Mouse (Mus musculus): ENCODE data around the gene Rars2. TPM values are rescaled to one million over a fixed set of nuclear protein-coding genes. Genes with fewer than 3 reads are reported as not detected.

Gene Rars2
- polyA plus RNA-seq, 1 experiment from 2014 or later = 66.6 TPM

GRCm38 (mm10) chr4:34615303-34615702, 546 bp downstream of the Rars2 start:
- no peak for DNase-seq (ENCODE audit: low spot score)
- H3K27me3 ChIP-seq (ENCODE audit: low read depth, poor library complexity, severe bottlenecking) = no peaks in the 10 kb centered on the region
- peaks cover 15% of the 10 kb centered on the region for H3K36me3 ChIP-seq
- 3% methylated on average over 13 of the region's 13 CpGs for WGBS
- H3K9me3 ChIP-seq (replicated peaks) = no peaks in the 10 kb centered on the region
- H3K27ac ChIP-seq = peak overlapping the region; percentile 94
- H3K4me3 ChIP-seq = peak overlapping the region; percentile 82
- peaks cover 22% of the 10 kb centered on the region for H3K4me1 ChIP-seq

- H3K36me3 ChIP-seq = peaks cover 8% of the 10 kb centered on the region; the same call in 1 of the 2 replicates
- no peaks in the 10 kb centered on the region for H3K27me3 ChIP-seq (ENCODE audit: low read depth, poor library complexity, severe bottlenecking)
- WGBS = 85% methylated on average over 8 of the region's 8 CpGs
- H3K4me3 ChIP-seq = peak overlapping the region; percentile 82
- H3K27ac ChIP-seq = 0 out of 2 replicates have a peak overlapping the region, but pooled peaks have one; percentile 94
- H3K9me3 ChIP-seq (replicated peaks) = no peaks in the 10 kb centered on the region
- peaks cover 22% of the 10 kb centered on the region for H3K4me1 ChIP-seq
- no peak for DNase-seq (ENCODE audit: low spot score)
Observed at GRCm38 (mm10) chr4:34616146-34616545, 1.4 kb downstream of the Rars2 start.

GRCm38 (mm10) chr4:34625556-34625955, 10.8 kb downstream of the Rars2 start:
- Histone ChIP-seq H3K9me3 (replicated peaks) (no peaks in the 10 kb centered on the region), H3K27ac (no peak overlapping the region), H3K4me1 (no peaks in the 10 kb centered on the region), H3K36me3 (peaks cover 64% of the 10 kb centered on the region), H3K4me3 (no peak overlapping the region), H3K27me3 (ENCODE audit: low read depth, poor library complexity, severe bottlenecking) (no peaks in the 10 kb centered on the region)
- no peak for DNase-seq (ENCODE audit: low spot score)
- 86% methylated on average over 4 of the region's 4 CpGs for whole genome bisulfite sequencing

- Histone ChIP-seq H3K4me1 (no peaks in the 10 kb centered on the region), H3K4me3 (no peak overlapping the region), H3K27ac (no peak overlapping the region), H3K9me3 (replicated peaks) (no peaks in the 10 kb centered on the region), H3K27me3 (ENCODE audit: low read depth, poor library complexity, severe bottlenecking) (no peaks in the 10 kb centered on the region), H3K36me3 (peaks cover 71% of the 10 kb centered on the region)
- no peak for DNase-seq (ENCODE audit: low spot score)
- 92% methylated on average over 6 of the region's 6 CpGs for WGBS
Observed at GRCm38 (mm10) chr4:34626401-34626800, 11.6 kb downstream of the Rars2 start.

GRCm38 (mm10) chr4:34629956-34630355, 15.2 kb downstream of the Rars2 start:
- no peaks in the 10 kb centered on the region for H3K27me3 ChIP-seq (ENCODE audit: low read depth, poor library complexity, severe bottlenecking)
- H3K27ac ChIP-seq = no peak overlapping the region
- H3K36me3 ChIP-seq = peaks cover 69% of the 10 kb centered on the region
- H3K9me3 ChIP-seq (replicated peaks) = no peaks in the 10 kb centered on the region
- H3K4me1 ChIP-seq = no peaks in the 10 kb centered on the region
- no peak for DNase-seq (ENCODE audit: low spot score)
- WGBS = 95% methylated on average over 1 of the region's 1 CpGs
- no peak overlapping the region for H3K4me3 ChIP-seq

GRCm38 (mm10) chr4:34634129-34634528, 19.4 kb downstream of the Rars2 start:
- DNase-seq (ENCODE audit: low spot score) = no peak
- H3K9me3 ChIP-seq (replicated peaks) = no peaks in the 10 kb centered on the region
- H3K27me3 ChIP-seq (ENCODE audit: low read depth, poor library complexity, severe bottlenecking) = no peaks in the 10 kb centered on the region
- no peak overlapping the region for H3K27ac ChIP-seq
- 96% methylated on average over 7 of the region's 7 CpGs for WGBS
- H3K36me3 ChIP-seq = peaks cover 40% of the 10 kb centered on the region
- H3K4me1 ChIP-seq = no peaks in the 10 kb centered on the region
- no peak overlapping the region for H3K4me3 ChIP-seq

GRCm38 (mm10) chr4:34636036-34636435, 21.3 kb downstream of the Rars2 start:
- Histone ChIP-seq H3K27ac (no peak overlapping the region), H3K36me3 (peaks cover 40% of the 10 kb centered on the region), H3K4me1 (no peaks in the 10 kb centered on the region), H3K9me3 (replicated peaks) (no peaks in the 10 kb centered on the region), H3K4me3 (no peak overlapping the region), H3K27me3 (ENCODE audit: low read depth, poor library complexity, severe bottlenecking) (no peaks in the 10 kb centered on the region)
- no peak for DNase-seq (ENCODE audit: low spot score)
- WGBS = 94% methylated on average over 5 of the region's 5 CpGs

- DNase-seq (ENCODE audit: low spot score) = no peak
- H3K27ac ChIP-seq = no peak overlapping the region
- H3K9me3 ChIP-seq (replicated peaks) = no peaks in the 10 kb centered on the region
- H3K4me1 ChIP-seq = no peaks in the 10 kb centered on the region
- 93% methylated on average over 7 of the region's 7 CpGs for WGBS
- no peaks in the 10 kb centered on the region for H3K27me3 ChIP-seq (ENCODE audit: low read depth, poor library complexity, severe bottlenecking)
- H3K36me3 ChIP-seq = peaks cover 37% of the 10 kb centered on the region
- no peak overlapping the region for H3K4me3 ChIP-seq
Observed at GRCm38 (mm10) chr4:34637386-34637785, 22.6 kb downstream of the Rars2 start.

GRCm38 (mm10) chr4:34637851-34638250, 23.1 kb downstream of the Rars2 start:
- no peak for DNase-seq (ENCODE audit: low spot score)
- H3K9me3 ChIP-seq (replicated peaks) = no peaks in the 10 kb centered on the region
- 92% methylated on average over 4 of the region's 4 CpGs for WGBS
- no peaks in the 10 kb centered on the region for H3K27me3 ChIP-seq (ENCODE audit: low read depth, poor library complexity, severe bottlenecking)
- no peak overlapping the region for H3K27ac ChIP-seq
- no peak overlapping the region for H3K4me3 ChIP-seq
- no peaks in the 10 kb centered on the region for H3K4me1 ChIP-seq
- H3K36me3 ChIP-seq = peaks cover 38% of the 10 kb centered on the region

- 76% methylated on average over 5 of the region's 5 CpGs for WGBS
- Histone ChIP-seq H3K4me1 (no peaks in the 10 kb centered on the region), H3K9me3 (replicated peaks) (no peaks in the 10 kb centered on the region), H3K27me3 (ENCODE audit: low read depth, poor library complexity, severe bottlenecking) (no peaks in the 10 kb centered on the region), H3K27ac (0 out of 2 replicates have a peak overlapping the region, but pooled peaks have one; percentile 2), H3K4me3 (no peak overlapping the region), H3K36me3 (peaks cover 33% of the 10 kb centered on the region)
- no peak for DNase-seq (ENCODE audit: low spot score)
Observed at GRCm38 (mm10) chr4:34639745-34640364, 25.1 kb downstream of the Rars2 start.

- H3K4me1 ChIP-seq = no peaks in the 10 kb centered on the region
- no peak for DNase-seq (ENCODE audit: low spot score)
- H3K36me3 ChIP-seq = peaks cover 32% of the 10 kb centered on the region
- WGBS = 96% methylated on average over 3 of the region's 3 CpGs
- no peak overlapping the region for H3K27ac ChIP-seq
- no peaks in the 10 kb centered on the region for H3K9me3 ChIP-seq (replicated peaks)
- no peak overlapping the region for H3K4me3 ChIP-seq
- H3K27me3 ChIP-seq (ENCODE audit: low read depth, poor library complexity, severe bottlenecking) = no peaks in the 10 kb centered on the region
Observed at GRCm38 (mm10) chr4:34640731-34641130, 26.0 kb downstream of the Rars2 start.

- DNase-seq (ENCODE audit: low spot score) = no peak
- Histone ChIP-seq H3K4me3 (no peak overlapping the region), H3K36me3 (peaks cover 58% of the 10 kb centered on the region), H3K9me3 (replicated peaks) (no peaks in the 10 kb centered on the region), H3K27ac (no peak overlapping the region), H3K27me3 (ENCODE audit: low read depth, poor library complexity, severe bottlenecking) (no peaks in the 10 kb centered on the region), H3K4me1 (no peaks in the 10 kb centered on the region)
Observed at GRCm38 (mm10) chr4:34644779-34645178, 30.0 kb downstream of the Rars2 start.

- no peak for DNase-seq (ENCODE audit: low spot score)
- 95% methylated on average over 7 of the region's 7 CpGs for WGBS
- no peaks in the 10 kb centered on the region for H3K4me1 ChIP-seq
- H3K9me3 ChIP-seq (replicated peaks) = no peaks in the 10 kb centered on the region
- peaks cover 55% of the 10 kb centered on the region for H3K36me3 ChIP-seq
- H3K4me3 ChIP-seq = no peak overlapping the region
- no peaks in the 10 kb centered on the region for H3K27me3 ChIP-seq (ENCODE audit: low read depth, poor library complexity, severe bottlenecking)
- no peak overlapping the region for H3K27ac ChIP-seq
Observed at GRCm38 (mm10) chr4:34653179-34653578, 38.4 kb downstream of the Rars2 start.

- 93% methylated on average over 10 of the region's 10 CpGs for WGBS
- Histone ChIP-seq H3K9me3 (replicated peaks) (no peaks in the 10 kb centered on the region), H3K36me3 (peaks cover 78% of the 10 kb centered on the region)
Observed at GRCm38 (mm10) chr4:34656101-34656500, 41.3 kb downstream of the Rars2 start.

More at GRCm38 (mm10) chr4:34656101-34656500, 41.3 kb downstream of the Rars2 start:
- no peaks in the 10 kb centered on the region for H3K4me1 ChIP-seq
- no peak overlapping the region for H3K27ac ChIP-seq
- H3K27me3 ChIP-seq (ENCODE audit: low read depth, poor library complexity, severe bottlenecking) = no peaks in the 10 kb centered on the region
- no peak for DNase-seq (ENCODE audit: low spot score)
- no peak overlapping the region for H3K4me3 ChIP-seq
